Mouse (Mus musculus) left cerebral cortex, adult 6 months (tissue): Measurements from ENCODE around the gene Arid2. TPM values are rescaled to one million over a fixed set of nuclear protein-coding genes. Genes with fewer than 3 reads are reported as not detected.

Experiments used
- long read RNA-seq, 2 experiments: library from polyadenylated mRNA; unstranded; transcript quantifications; one replicate each; pipeline ENCODE4 v2.0.0; 2019 to 2020
- polyA plus RNA-seq: library from polyadenylated mRNA; unstranded; fragments of <200 nt; fragmentation: Nextera tagmentation; gene quantifications from 2 replicates; pipeline ENCODE4 v1.2.3, GENCODE M21; 2021

The Arid2 gene
- polyA plus RNA-seq = 3.4 and 3.8 TPM in 2 replicates
- long read RNA-seq, experiment 1, full-length matches to known transcripts = 2 of 24 reads
- long read RNA-seq, experiment 1, partial matches to known transcripts = 19 of 24 reads
- long read RNA-seq, experiment 1, other reads (novel, unspliced or antisense) = 3 of 24 reads
- long read RNA-seq, experiment 2, partial matches to known transcripts = 6 of 9 reads
- long read RNA-seq, experiment 2, other reads (novel, unspliced or antisense) = 3 of 9 reads

GRCm38 (mm10) chr15:96287369-96287975, at the start of gene Arid2:
Gene Arid2, plus strand, starts transcription at chr15:96287518.

Other genes with a start within 250 kb of the Arid2 start
- gene Scaf11, start 173.3 kb downstream of the Arid2 start, polyA plus RNA-seq = 15.4 and 17.4 TPM in 2 replicates